Mouse (Mus musculus): ENCODE results near the gene Pofut2.
A peak's percentile ranks its signal among the peaks of the same experiment; 100 is the strongest.

- TF ChIP-seq CTCF (IDR thresholded peaks at IDR 0.05) (no peak), EP300 (IDR thresholded peaks at IDR 0.05) (peak; percentile 63)
Measured at GRCm38 (mm10) chr10:77213483-77213882, 45.5 kb upstream of the Pofut2 start.
